Mouse (Mus musculus): ENCODE measurements around the gene Sptbn4.
"Not testable (repeated sequence)": the region's sequence is repeated elsewhere in the genome, so short reads cannot be mapped to it uniquely, and the experiment has no call there.

The Sptbn4 gene

GRCm38 (mm10) chr7:27447419-27448286, at the start of gene Sptbn4, which contains the start of gene Blvrb:
Gene Sptbn4 (minus strand): TSS chr7:27447686.
Gene Blvrb (plus strand): TSS chr7:27447978.
- ATAC-seq (ENCODE audit: low TSS enrichment) = peak; percentile 72

- ATAC-seq (ENCODE audit: low TSS enrichment) = not testable (repeated sequence)
Measured at GRCm38 (mm10) chr7:27494659-27495367, 47.3 kb upstream of the Sptbn4 start.

- no peak for ATAC-seq (ENCODE audit: low TSS enrichment)
Measured at GRCm38 (mm10) chr7:27493450-27493849, 46.0 kb upstream of the Sptbn4 start.

- ATAC-seq (ENCODE audit: low TSS enrichment) = no peak
Measured at GRCm38 (mm10) chr7:27493022-27493421, 45.5 kb upstream of the Sptbn4 start.

GRCm38 (mm10) chr7:27491856-27492255, 44.4 kb upstream of the Sptbn4 start:
- ATAC-seq (ENCODE audit: low TSS enrichment) = no peak

- ATAC-seq (ENCODE audit: low TSS enrichment) = peak; percentile 60
Measured at GRCm38 (mm10) chr7:27490543-27491329, 43.2 kb upstream of the Sptbn4 start.

GRCm38 (mm10) chr7:27490227-27490542, 42.7 kb upstream of the Sptbn4 start:
- no peak for ATAC-seq (ENCODE audit: low TSS enrichment)

GRCm38 (mm10) chr7:27489270-27489869, 41.9 kb upstream of the Sptbn4 start:
- no peak for ATAC-seq (ENCODE audit: low TSS enrichment)

- ATAC-seq (ENCODE audit: low TSS enrichment) = no peak
Measured at GRCm38 (mm10) chr7:27487740-27488268, 40.3 kb upstream of the Sptbn4 start.

GRCm38 (mm10) chr7:27486770-27487697, 39.5 kb upstream of the Sptbn4 start, which contains the start of gene Sertad1:
Gene Sertad1 (plus strand): TSS chr7:27486910.
- peak; percentile 81 for ATAC-seq (ENCODE audit: low TSS enrichment)

GRCm38 (mm10) chr7:27486102-27486769, 38.8 kb upstream of the Sptbn4 start:
- ATAC-seq (ENCODE audit: low TSS enrichment) = peak; percentile 1; the same call in 1 of the 2 replicates

- no peak for ATAC-seq (ENCODE audit: low TSS enrichment)
Measured at GRCm38 (mm10) chr7:27483860-27484259, 36.4 kb upstream of the Sptbn4 start.

GRCm38 (mm10) chr7:27481627-27481969, 34.1 kb upstream of the Sptbn4 start:
- peak; percentile 74 for ATAC-seq (ENCODE audit: low TSS enrichment)

- peak; percentile 22; the same call in 1 of the 2 replicates for ATAC-seq (ENCODE audit: low TSS enrichment)
Measured at GRCm38 (mm10) chr7:27480927-27481626, 33.6 kb upstream of the Sptbn4 start.

- ATAC-seq (ENCODE audit: low TSS enrichment) = no peak
Measured at GRCm38 (mm10) chr7:27480506-27480905, 33.0 kb upstream of the Sptbn4 start.

GRCm38 (mm10) chr7:27479750-27480149, 32.3 kb upstream of the Sptbn4 start:
- no peak for ATAC-seq (ENCODE audit: low TSS enrichment)

- ATAC-seq (ENCODE audit: low TSS enrichment) = no peak
Measured at GRCm38 (mm10) chr7:27478561-27478960, 31.1 kb upstream of the Sptbn4 start.

GRCm38 (mm10) chr7:27476098-27476635, 28.7 kb upstream of the Sptbn4 start:
- ATAC-seq (ENCODE audit: low TSS enrichment) = no peak

- ATAC-seq (ENCODE audit: low TSS enrichment) = no peak
Measured at GRCm38 (mm10) chr7:27475596-27475995, 28.1 kb upstream of the Sptbn4 start.
